Mouse (Mus musculus) liver, postnatal 0 days (tissue): ENCODE measurements at regions not wholly inside any gene's neighbourhood (a gene's known extent, or its start where the extent isn't known, plus 50 kb on each side); places are given as distances from the start of the nearest gene placed in this dataset.

Source experiments
- CTCF ChIP-seq: sonication (generic); IDR thresholded peaks from 2 replicates; pipeline ENCODE4 v1.5.1; 2016; ENCODE audit warnings: antibody characterized with exemption, low read depth
- EP300 ChIP-seq: IDR thresholded peaks from 2 replicates; pipeline ENCODE4 v1.6.1; 2016; ENCODE audit warnings: antibody characterized with exemption, low read depth, mild to moderate bottlenecking

- TF ChIP-seq CTCF (no peak), EP300 (no peak)
Observed at GRCm38 (mm10) chr17:67515601-67516147, 116.8 kb downstream of the Lrrc30 start.
